Comparison of ENCODE assay signal across 8 mouse cellular contexts in the genomic region with DNA sequence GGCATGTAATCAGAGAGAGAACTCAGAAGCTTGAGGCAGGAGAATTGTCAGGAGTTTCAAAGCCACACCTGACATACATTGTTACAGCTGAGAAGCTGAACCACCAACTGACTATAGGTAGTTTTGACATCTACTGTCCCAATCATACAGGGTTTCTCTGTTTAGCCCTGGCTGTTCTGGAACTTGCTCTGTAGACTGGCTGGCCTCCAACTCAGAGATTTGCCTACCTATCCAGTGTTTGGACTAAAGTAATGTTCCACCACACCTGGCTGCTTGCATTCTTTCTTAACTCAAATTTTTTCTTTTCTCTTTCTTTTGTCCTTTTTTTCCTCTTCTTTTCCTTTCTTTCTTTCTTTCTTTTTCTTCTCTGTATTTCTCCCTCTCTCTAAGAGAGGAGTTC. TPM values are rescaled to one million over a fixed set of nuclear protein-coding genes. Genes with fewer than 3 reads are reported as not detected.
DNase-seq lines count a peak whose midpoint lies in the region; ATAC-seq and TF ChIP-seq lines count a peak whose summit lies in the region.

No protein-coding gene starts in this region.

- H3K27ac ChIP-seq in heart, embryonic 11.5 days (ENCODE audit: low read depth, low read length), result no peak overlapping the region
- H3K27ac ChIP-seq in embryonic facial prominence, embryonic 12.5 days, result peak overlapping the region; percentile 93
- peak overlapping the region; percentile 78; the same call in 1 of the 2 replicates for H3K27ac ChIP-seq in intestine, postnatal 0 days (ENCODE audit: low read depth, low read length)
- H3K27ac ChIP-seq in midbrain, embryonic 13.5 days, result peak overlapping the region; percentile 94

- ATAC-seq in heart, embryonic 11.5 days (replicated peaks; ENCODE audit: insufficient number of reproducible peaks, low FRiP score, low TSS enrichment), result no peak
- no peak for ATAC-seq in embryonic facial prominence, embryonic 12.5 days (ENCODE audit: insufficient number of reproducible peaks, insufficient read depth, low FRiP score, low TSS enrichment)
- ATAC-seq in intestine, postnatal 0 days, result no peak
- no peak for ATAC-seq in midbrain, embryonic 13.5 days
- ATAC-seq in erythroid progenitor cell, adult 5-6 weeks (replicated peaks; ENCODE audit: low FRiP score, poor library complexity, severe bottlenecking), result no peak
- no peak for ATAC-seq in activated CD4-positive, CD25-positive, alpha-beta regulatory T cell, adult 4 months

- H3K9ac ChIP-seq in heart, embryonic 11.5 days (ENCODE audit: low read depth, low read length), result peak overlapping the region; percentile 99
- peak overlapping the region; percentile 92; the same call in 1 of the 2 replicates for H3K9ac ChIP-seq in embryonic facial prominence, embryonic 12.5 days
- H3K9ac ChIP-seq in intestine, postnatal 0 days (ENCODE audit: low read depth, low read length), result peak overlapping the region; percentile 72; the same call in 1 of the 2 replicates
- H3K9ac ChIP-seq in midbrain, embryonic 13.5 days (replicated peaks), result peak overlapping the region; percentile 98

- TF ChIP-seq CTCF in intestine, postnatal 0 days (IDR thresholded peaks at IDR 0.05; ENCODE audit: low read depth), result no peak

- intact Hi-C loops in heart, postnatal 36 days (cut with DNase I), result loop anchor here (2.0 to 5.0 kb wide), 2 partner anchors 17 to 96 kb away; partner anchors contain the start of genes Alg3, Eef1akmt4, Eif2b5 and Gm49333

- H3K36me3 ChIP-seq in heart, embryonic 11.5 days (ENCODE audit: control insufficient read depth, insufficient read depth, low read length), result peaks cover 5% of the 10 kb centered on the region; the same call in 1 of the 2 replicates
- peaks cover 12% of the 10 kb centered on the region for H3K36me3 ChIP-seq in embryonic facial prominence, embryonic 12.5 days
- H3K36me3 ChIP-seq in intestine, postnatal 0 days (ENCODE audit: control insufficient read depth, insufficient read depth), result peaks cover 7% of the 10 kb centered on the region; the same call in 1 of the 2 replicates
- peaks cover 19% of the 10 kb centered on the region for H3K36me3 ChIP-seq in midbrain, embryonic 13.5 days

- H3K4me2 ChIP-seq in heart, embryonic 11.5 days, result peak overlapping the region; percentile 83
- peak overlapping the region; percentile 91 for H3K4me2 ChIP-seq in embryonic facial prominence, embryonic 12.5 days (replicated peaks)
- peak overlapping the region; percentile 82 for H3K4me2 ChIP-seq in intestine, postnatal 0 days (replicated peaks; ENCODE audit: low read depth)
- peak overlapping the region; percentile 91 for H3K4me2 ChIP-seq in midbrain, embryonic 13.5 days (replicated peaks)

- H3K27me3 ChIP-seq in heart, embryonic 11.5 days (ENCODE audit: control insufficient read depth, insufficient read depth, low read length), result no peaks in the 10 kb centered on the region
- H3K27me3 ChIP-seq in embryonic facial prominence, embryonic 12.5 days, result no peaks in the 10 kb centered on the region
- no peaks in the 10 kb centered on the region for H3K27me3 ChIP-seq in intestine, postnatal 0 days (replicated peaks; ENCODE audit: control insufficient read depth, insufficient read depth, low read length)
- no peaks in the 10 kb centered on the region for H3K27me3 ChIP-seq in midbrain, embryonic 13.5 days

- peak overlapping the region; percentile 95 for H3K4me3 ChIP-seq in heart, embryonic 11.5 days (ENCODE audit: low read depth, low read length)
- peak overlapping the region; percentile 94 for H3K4me3 ChIP-seq in embryonic facial prominence, embryonic 12.5 days
- H3K4me3 ChIP-seq in intestine, postnatal 0 days (ENCODE audit: low read depth, low read length), result peak overlapping the region; percentile 67
- H3K4me3 ChIP-seq in midbrain, embryonic 13.5 days (replicated peaks), result peak overlapping the region; percentile 96

- no peaks in the 10 kb centered on the region for H3K9me3 ChIP-seq in heart, embryonic 11.5 days (replicated peaks; ENCODE audit: control insufficient read depth, low read length)
- no peaks in the 10 kb centered on the region for H3K9me3 ChIP-seq in embryonic facial prominence, embryonic 12.5 days
- H3K9me3 ChIP-seq in intestine, postnatal 0 days (ENCODE audit: control insufficient read depth), result no peaks in the 10 kb centered on the region
- H3K9me3 ChIP-seq in midbrain, embryonic 13.5 days, result no peaks in the 10 kb centered on the region

- no peak for DNase-seq in heart, postnatal 36 days
- DNase-seq in embryo, embryonic 9.5 days (ENCODE audit: extremely low spot score), result no peak

- H3K4me1 ChIP-seq in heart, embryonic 11.5 days (ENCODE audit: control insufficient read depth, insufficient read depth, low read length), result peaks cover 14% of the 10 kb centered on the region
- peaks cover 12% of the 10 kb centered on the region for H3K4me1 ChIP-seq in embryonic facial prominence, embryonic 12.5 days
- no peaks in the 10 kb centered on the region for H3K4me1 ChIP-seq in intestine, postnatal 0 days (replicated peaks; ENCODE audit: control insufficient read depth, insufficient read depth, low read length)
- H3K4me1 ChIP-seq in midbrain, embryonic 13.5 days (replicated peaks), result peaks cover 38% of the 10 kb centered on the region

RNA-seq across cellular contexts. Expression of gene Dvl3, which starts 0.8 kb away (rescaled TPM):
- 32.2 and 34.8 TPM in 2 replicates for polyA plus RNA-seq in heart, embryonic 11.5 days (2014; fragmentation: Nextera tagmentation; extraction: Ambion mirVana)
- total RNA-seq in heart, postnatal 36 days (2021), result 10 to 100 TPM; 44.9 to 47.2 TPM
- polyA plus RNA-seq in embryonic facial prominence, embryonic 12.5 days (2016; fragmentation: Nextera tagmentation; extraction: Ambion mirVana), result 33.1 and 33.2 TPM in 2 replicates
- polyA plus RNA-seq in intestine, postnatal 0 days (2015; fragmentation: Nextera tagmentation; extraction: Ambion mirVana), result 11.5 and 13.7 TPM in 2 replicates
- 44.0 and 49.1 TPM in 2 replicates for polyA plus RNA-seq in midbrain, embryonic 13.5 days (2015; fragmentation: Nextera tagmentation; extraction: Ambion mirVana)
- 6.1 and 18.0 TPM in 2 replicates for total RNA-seq in erythroid progenitor cell, adult 5-6 weeks (2015; ENCODE audit: low replicate concordance)
- 1.3 and 3.6 TPM in 2 replicates for total RNA-seq in erythroid progenitor cell, adult 5-6 weeks (2017; ENCODE audit: low replicate concordance)
- 10 to 100 TPM; 13.2 to 13.7 TPM for polyA plus RNA-seq in activated CD4-positive, CD25-positive, alpha-beta regulatory T cell, adult 4 months (2017; shearing (Covaris generic))

RNA-seq across cellular contexts. Expression of gene Eif2b5, which starts 17.4 kb away (rescaled TPM):
- 83.3 and 96.1 TPM in 2 replicates for polyA plus RNA-seq in heart, embryonic 11.5 days (2014; fragmentation: Nextera tagmentation; extraction: Ambion mirVana)
- total RNA-seq in heart, postnatal 36 days (2021), result 10 to 100 TPM; 54.4 to 64.3 TPM
- polyA plus RNA-seq in embryonic facial prominence, embryonic 12.5 days (2016; fragmentation: Nextera tagmentation; extraction: Ambion mirVana), result 135 and 137 TPM in 2 replicates
- polyA plus RNA-seq in intestine, postnatal 0 days (2015; fragmentation: Nextera tagmentation; extraction: Ambion mirVana), result 37.2 and 37.8 TPM in 2 replicates
- polyA plus RNA-seq in midbrain, embryonic 13.5 days (2015; fragmentation: Nextera tagmentation; extraction: Ambion mirVana), result 105 and 111 TPM in 2 replicates
- 33.2 and 54.9 TPM in 2 replicates for total RNA-seq in erythroid progenitor cell, adult 5-6 weeks (2015; ENCODE audit: low replicate concordance)
- total RNA-seq in erythroid progenitor cell, adult 5-6 weeks (2017; ENCODE audit: low replicate concordance), result 11.5 and 18.9 TPM in 2 replicates
- polyA plus RNA-seq in activated CD4-positive, CD25-positive, alpha-beta regulatory T cell, adult 4 months (2017; shearing (Covaris generic)), result 10 to 100 TPM; 13.7 to 14.5 TPM

RNA-seq across cellular contexts. Expression of gene Ap2m1, which starts 19.2 kb away (rescaled TPM):
- polyA plus RNA-seq in heart, embryonic 11.5 days (2014; fragmentation: Nextera tagmentation; extraction: Ambion mirVana), result 490 and 502 TPM in 2 replicates
- total RNA-seq in heart, postnatal 36 days (2021), result 100 to 1,000 TPM; 210 to 214 TPM
- polyA plus RNA-seq in embryonic facial prominence, embryonic 12.5 days (2016; fragmentation: Nextera tagmentation; extraction: Ambion mirVana), result 657 and 677 TPM in 2 replicates
- polyA plus RNA-seq in intestine, postnatal 0 days (2015; fragmentation: Nextera tagmentation; extraction: Ambion mirVana), result 411 and 423 TPM in 2 replicates
- 1,112 and 1,165 TPM in 2 replicates for polyA plus RNA-seq in midbrain, embryonic 13.5 days (2015; fragmentation: Nextera tagmentation; extraction: Ambion mirVana)
- total RNA-seq in erythroid progenitor cell, adult 5-6 weeks (2015; ENCODE audit: low replicate concordance), result 214 and 297 TPM in 2 replicates
- 271 and 285 TPM in 2 replicates for total RNA-seq in erythroid progenitor cell, adult 5-6 weeks (2017; ENCODE audit: low replicate concordance)
- polyA plus RNA-seq in activated CD4-positive, CD25-positive, alpha-beta regulatory T cell, adult 4 months (2017; shearing (Covaris generic)), result 100 to 1,000 TPM; 467 to 550 TPM

RNA-seq across cellular contexts. Expression of gene Abcf3, which starts 32.3 kb away (rescaled TPM):
- 41.4 and 44.9 TPM in 2 replicates for polyA plus RNA-seq in heart, embryonic 11.5 days (2014; fragmentation: Nextera tagmentation; extraction: Ambion mirVana)
- 10 to 100 TPM; 62.6 to 65.9 TPM for total RNA-seq in heart, postnatal 36 days (2021)
- polyA plus RNA-seq in embryonic facial prominence, embryonic 12.5 days (2016; fragmentation: Nextera tagmentation; extraction: Ambion mirVana), result 72.4 and 79.1 TPM in 2 replicates
- polyA plus RNA-seq in intestine, postnatal 0 days (2015; fragmentation: Nextera tagmentation; extraction: Ambion mirVana), result 47.0 and 64.3 TPM in 2 replicates
- polyA plus RNA-seq in midbrain, embryonic 13.5 days (2015; fragmentation: Nextera tagmentation; extraction: Ambion mirVana), result 77.6 and 79.4 TPM in 2 replicates
- total RNA-seq in erythroid progenitor cell, adult 5-6 weeks (2015; ENCODE audit: low replicate concordance), result 22.2 and 23.1 TPM in 2 replicates
- total RNA-seq in erythroid progenitor cell, adult 5-6 weeks (2017; ENCODE audit: low replicate concordance), result 32.1 and 40.5 TPM in 2 replicates
- polyA plus RNA-seq in activated CD4-positive, CD25-positive, alpha-beta regulatory T cell, adult 4 months (2017; shearing (Covaris generic)), result 10 to 100 TPM; 49.5 to 57.2 TPM
